Mouse (Mus musculus): ENCODE measurements around the gene Tsks. TPM values are rescaled to one million over a fixed set of nuclear protein-coding genes. Genes with fewer than 3 reads are reported as not detected.

The Tsks gene
- total RNA-seq, 2 experiments from 2014 or later, result not detected

DNA sequence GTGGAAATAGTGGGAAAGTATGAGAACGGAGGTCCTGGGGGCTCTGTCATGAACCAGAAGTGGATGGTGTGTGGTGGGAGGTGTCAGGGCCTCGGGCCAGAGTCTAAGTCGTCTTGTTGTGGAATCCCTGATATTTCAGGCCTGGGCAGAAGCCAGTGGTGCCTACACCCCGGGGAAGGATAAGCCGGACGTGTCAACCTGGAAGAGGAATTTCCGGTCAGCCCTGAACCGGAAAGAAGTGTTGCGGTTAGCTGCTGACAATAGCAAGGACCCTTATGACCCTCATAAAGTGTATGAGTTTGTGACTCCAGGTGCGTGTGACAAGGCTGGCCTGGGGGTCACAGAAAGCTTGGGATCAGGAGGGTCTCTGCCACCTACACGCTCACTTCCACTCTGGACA is 56.7 kb downstream of the Tsks start:
- no peak for ATAC-seq (replicated peaks; ENCODE audit: low FRiP score, poor library complexity, severe bottlenecking)

DNA sequence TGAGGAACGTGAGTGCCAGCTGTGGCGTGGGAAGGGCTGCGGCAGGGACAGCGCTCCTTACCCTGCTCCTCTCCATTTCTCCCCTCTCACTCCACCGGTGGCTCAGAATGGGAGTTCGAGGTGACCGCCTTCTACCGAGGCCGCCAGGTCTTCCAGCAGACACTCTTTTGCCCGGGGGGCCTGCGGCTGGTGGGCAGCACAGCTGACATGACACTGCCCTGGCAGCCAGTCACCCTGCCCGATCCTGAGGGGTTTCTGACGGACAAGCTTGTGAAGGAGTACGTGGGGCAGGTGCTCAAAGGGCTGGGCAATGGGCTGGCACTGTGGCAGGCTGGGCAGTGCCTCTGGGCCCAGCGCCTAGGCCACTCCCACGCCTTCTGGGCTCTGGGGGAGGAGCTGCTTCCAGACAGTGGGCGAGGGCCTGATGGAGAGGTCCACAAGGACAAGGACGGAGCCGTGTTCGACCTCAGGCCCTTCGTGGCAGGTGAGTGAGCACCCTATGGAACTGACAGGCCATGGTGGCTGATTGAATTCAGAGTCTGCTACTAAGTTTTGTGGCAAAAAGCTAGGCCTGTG is 57.6 kb downstream of the Tsks start:
- no peak for ATAC-seq (replicated peaks; ENCODE audit: low FRiP score, poor library complexity, severe bottlenecking)

DNA sequence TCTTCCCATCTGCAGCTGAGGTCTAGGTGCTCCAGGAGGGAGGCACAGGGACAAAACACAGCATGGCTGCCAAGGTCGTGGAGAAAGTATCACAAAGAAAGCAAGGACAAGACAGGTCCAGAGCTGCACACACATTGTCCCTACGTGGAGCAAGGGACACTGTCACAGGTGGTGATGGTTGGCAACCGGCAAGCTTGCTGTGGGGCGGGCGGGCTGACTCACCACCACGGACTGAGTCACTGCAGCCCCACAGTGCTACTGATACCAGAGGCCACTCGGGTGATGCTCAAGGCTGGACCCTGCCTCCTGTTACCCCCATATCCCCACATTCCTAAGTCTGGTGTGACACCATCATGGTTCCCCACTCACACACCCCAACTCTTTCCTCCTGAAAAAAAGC is 59.4 kb downstream of the Tsks start:
- no peak for ATAC-seq (replicated peaks; ENCODE audit: low FRiP score, poor library complexity, severe bottlenecking)

DNA sequence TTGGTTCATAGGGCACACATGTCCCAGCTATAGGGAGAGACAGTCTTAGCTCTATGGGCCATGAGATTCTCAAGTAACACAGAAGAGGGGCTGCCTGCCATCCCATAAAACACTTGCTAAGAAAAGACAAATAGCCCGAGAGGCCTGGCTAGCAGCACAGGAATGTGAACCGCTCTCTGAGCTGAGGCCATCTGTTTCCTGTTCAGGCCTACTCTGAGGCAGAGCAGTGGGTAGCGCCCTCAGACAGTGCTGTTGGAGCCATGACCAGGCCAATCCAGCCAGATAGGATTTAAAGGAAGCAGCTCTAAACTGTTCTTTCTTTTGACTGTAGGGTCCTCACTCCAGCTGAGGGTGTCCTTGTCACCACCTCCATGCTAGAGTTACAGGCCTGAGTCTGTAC is 61.5 kb downstream of the Tsks start:
- ATAC-seq (replicated peaks; ENCODE audit: low FRiP score, poor library complexity, severe bottlenecking), result no peak

DNA sequence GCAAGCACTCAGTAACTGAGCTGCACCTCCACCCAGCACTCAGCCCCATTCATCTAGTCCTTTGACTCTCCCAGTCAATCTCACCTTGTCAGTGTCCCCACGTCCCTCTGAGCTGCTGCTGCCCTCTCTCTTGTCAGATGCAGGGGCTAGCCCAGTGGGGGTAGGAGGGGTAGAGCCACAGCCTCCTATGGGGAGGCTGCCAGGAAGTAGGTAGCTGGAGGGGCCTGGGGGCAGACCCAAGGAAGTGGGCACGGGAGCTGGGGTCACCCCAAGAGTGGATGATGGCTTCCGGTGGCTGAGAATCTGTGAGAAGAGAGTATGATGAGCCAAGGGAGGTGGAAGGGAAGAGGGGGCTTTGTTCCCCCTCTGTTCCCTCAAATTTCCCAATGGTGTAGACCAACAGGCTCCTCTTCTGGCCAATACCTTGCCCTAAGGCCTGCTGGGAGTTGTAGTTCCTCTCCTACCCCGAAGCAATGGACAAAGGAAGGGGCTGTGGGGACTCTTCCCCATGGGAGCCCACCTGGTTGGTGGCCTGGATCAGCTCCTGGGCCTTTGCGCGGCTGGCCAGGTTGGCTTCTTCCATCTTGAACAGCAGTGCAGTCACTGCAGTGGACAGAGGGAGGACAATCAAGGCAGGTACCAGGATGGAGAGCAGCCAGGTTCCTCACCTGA is 62.5 kb downstream of the Tsks start:
- no peak for ATAC-seq (replicated peaks; ENCODE audit: low FRiP score, poor library complexity, severe bottlenecking)

DNA sequence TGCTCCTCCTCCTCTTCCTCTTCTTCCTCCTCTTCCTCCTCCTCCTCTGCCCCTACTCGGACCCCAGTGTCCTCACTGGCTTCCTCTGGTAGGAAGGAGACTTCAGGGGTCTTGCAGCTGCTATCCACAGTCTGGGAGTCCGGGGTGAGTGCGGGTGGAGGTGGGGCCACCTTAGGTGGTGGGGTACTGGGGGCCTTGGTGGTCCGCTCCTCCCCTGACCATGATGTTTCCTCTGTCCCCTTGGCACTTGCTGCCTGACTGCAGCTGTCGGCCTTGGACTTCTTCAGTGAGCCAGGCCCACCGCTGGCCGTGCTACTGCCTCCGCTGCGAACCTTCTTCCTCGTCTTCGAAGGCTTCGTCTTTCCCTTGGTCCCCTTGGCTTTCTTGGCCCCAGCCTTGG is 63.5 kb downstream of the Tsks start:
- no peak for ATAC-seq (replicated peaks; ENCODE audit: low FRiP score, poor library complexity, severe bottlenecking)

DNA sequence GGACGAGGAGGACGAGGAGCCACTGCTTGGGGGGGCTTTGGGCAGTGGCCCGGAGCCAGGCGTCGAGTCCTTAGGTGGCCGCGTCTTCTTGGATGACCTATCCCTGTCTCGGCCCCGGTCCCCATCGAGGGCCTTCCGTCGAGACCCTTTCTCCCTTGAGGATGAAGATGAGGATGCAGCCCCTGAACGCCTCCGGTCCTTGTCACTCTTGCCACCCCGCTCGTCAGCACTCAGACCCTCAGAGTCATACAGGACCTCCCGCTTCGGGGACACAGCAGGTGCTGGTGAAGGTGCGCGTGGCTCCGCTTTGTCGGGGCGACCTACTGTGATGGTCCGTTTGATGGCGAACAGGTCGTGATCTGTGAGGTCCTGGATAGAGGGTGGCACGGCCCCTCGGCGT is 64.1 kb downstream of the Tsks start:
- no peak for ATAC-seq (replicated peaks; ENCODE audit: low FRiP score, poor library complexity, severe bottlenecking)

Other genes starting within 250 kb of the Tsks start
Only the 30 nearest of the 33 such genes appear.
- 36.0 and 58.7 TPM in 2 replicates for gene Vrk3, start 194.8 kb upstream of the Tsks start, total RNA-seq (2015; ENCODE audit: low replicate concordance)
- gene Vrk3, start 194.8 kb upstream of the Tsks start, total RNA-seq (2017; ENCODE audit: low replicate concordance), result 23.4 and 41.2 TPM in 2 replicates
- gene Zfp473, start 192.2 kb upstream of the Tsks start, total RNA-seq (2015; ENCODE audit: low replicate concordance), result 1.1 and 4.6 TPM in 2 replicates
- 3.3 and 11.9 TPM in 2 replicates for gene Zfp473, start 192.2 kb upstream of the Tsks start, total RNA-seq (2017; ENCODE audit: low replicate concordance)
- gene Nup62, start 127.1 kb upstream of the Tsks start, total RNA-seq (2015; ENCODE audit: low replicate concordance), result 11.7 and 23.4 TPM in 2 replicates
- 37.4 and 39.4 TPM in 2 replicates for gene Nup62, start 127.1 kb upstream of the Tsks start, total RNA-seq (2017; ENCODE audit: low replicate concordance)
- gene Il4i1, start 126.8 kb upstream of the Tsks start, total RNA-seq (2015; ENCODE audit: low replicate concordance), result 0.72 and 2.1 TPM in 2 replicates
- 2.6 and 3.1 TPM in 2 replicates for gene Il4i1, start 126.8 kb upstream of the Tsks start, total RNA-seq (2017; ENCODE audit: low replicate concordance)
- 3.4 TPM in 1 of 2 replicates, not detected in the other for gene Atf5, start 126.5 kb upstream of the Tsks start, total RNA-seq (2015; ENCODE audit: low replicate concordance)
- 2.1 and 2.8 TPM in 2 replicates for gene Atf5, start 126.5 kb upstream of the Tsks start, total RNA-seq (2017; ENCODE audit: low replicate concordance)
- gene Akt1s1, start 94.2 kb upstream of the Tsks start, total RNA-seq (2015; ENCODE audit: low replicate concordance), result 1.8 and 3.8 TPM in 2 replicates
- gene Akt1s1, start 94.2 kb upstream of the Tsks start, total RNA-seq (2017; ENCODE audit: low replicate concordance), result 3.7 and 27.8 TPM in 2 replicates
- gene Tbc1d17, start 94.1 kb upstream of the Tsks start, total RNA-seq (2015; ENCODE audit: low replicate concordance), result 6.8 and 58.3 TPM in 2 replicates
- 18.0 and 35.8 TPM in 2 replicates for gene Tbc1d17, start 94.1 kb upstream of the Tsks start, total RNA-seq (2017; ENCODE audit: low replicate concordance)
- gene Pnkp, start 86.1 kb upstream of the Tsks start, total RNA-seq (2015; ENCODE audit: low replicate concordance), result 29.6 and 36.0 TPM in 2 replicates
- gene Pnkp, start 86.1 kb upstream of the Tsks start, total RNA-seq (2017; ENCODE audit: low replicate concordance), result 30.9 and 58.2 TPM in 2 replicates
- gene Ptov1, start 73.4 kb upstream of the Tsks start, total RNA-seq (2015; ENCODE audit: low replicate concordance), result 16.9 and 18.4 TPM in 2 replicates
- gene Ptov1, start 73.4 kb upstream of the Tsks start, total RNA-seq (2017; ENCODE audit: low replicate concordance), result 1.8 and 4.8 TPM in 2 replicates
- gene Med25, start 50.5 kb upstream of the Tsks start, total RNA-seq (2015; ENCODE audit: low replicate concordance), result 10.1 and 18.0 TPM in 2 replicates
- gene Med25, start 50.5 kb upstream of the Tsks start, total RNA-seq (2017; ENCODE audit: low replicate concordance), result 8.0 and 11.3 TPM in 2 replicates
- gene Fuz, start 47.1 kb upstream of the Tsks start, total RNA-seq (2015; ENCODE audit: low replicate concordance), result 2.5 and 6.5 TPM in 2 replicates
- gene Fuz, start 47.1 kb upstream of the Tsks start, total RNA-seq (2017; ENCODE audit: low replicate concordance), result 4.5 and 6.7 TPM in 2 replicates
- 93.0 and 93.9 TPM in 2 replicates for gene Ap2a1, start 13.7 kb upstream of the Tsks start, total RNA-seq (2015; ENCODE audit: low replicate concordance)
- gene Ap2a1, start 13.7 kb upstream of the Tsks start, total RNA-seq (2017; ENCODE audit: low replicate concordance), result 46.2 and 74.2 TPM in 2 replicates
- 1.1 TPM in 1 of 2 replicates, not detected in the other for gene Cpt1c, start 31.6 kb downstream of the Tsks start, total RNA-seq (2015; ENCODE audit: low replicate concordance)
- gene Cpt1c, start 31.6 kb downstream of the Tsks start, total RNA-seq (2017; ENCODE audit: low replicate concordance), result 1.7 TPM in 1 of 2 replicates, not detected in the other
- 17.3 and 28.9 TPM in 2 replicates for gene Prmt1, start 43.4 kb downstream of the Tsks start, total RNA-seq (2015; ENCODE audit: low replicate concordance)
- 2.3 and 25.4 TPM in 2 replicates for gene Prmt1, start 43.4 kb downstream of the Tsks start, total RNA-seq (2017; ENCODE audit: low replicate concordance)
- gene Irf3, start 54.4 kb downstream of the Tsks start, total RNA-seq (2015; ENCODE audit: low replicate concordance), result 50.7 and 80.7 TPM in 2 replicates
- gene Irf3, start 54.4 kb downstream of the Tsks start, total RNA-seq (2017; ENCODE audit: low replicate concordance), result 44.2 and 62.0 TPM in 2 replicates
- gene Bcl2l12, start 55.5 kb downstream of the Tsks start, total RNA-seq (2015; ENCODE audit: low replicate concordance), result 6.3 and 10.1 TPM in 2 replicates
- gene Bcl2l12, start 55.5 kb downstream of the Tsks start, total RNA-seq (2017; ENCODE audit: low replicate concordance), result 3.6 and 8.7 TPM in 2 replicates
- gene Scaf1, start 73.2 kb downstream of the Tsks start, total RNA-seq (2015; ENCODE audit: low replicate concordance), result 20.9 and 30.2 TPM in 2 replicates
- gene Scaf1, start 73.2 kb downstream of the Tsks start, total RNA-seq (2017; ENCODE audit: low replicate concordance), result 15.8 and 31.6 TPM in 2 replicates
- gene Rras, start 74.8 kb downstream of the Tsks start, total RNA-seq (2015; ENCODE audit: low replicate concordance), result 15.9 and 24.1 TPM in 2 replicates
- 0.90 TPM in 1 of 2 replicates, not detected in the other for gene Rras, start 74.8 kb downstream of the Tsks start, total RNA-seq (2017; ENCODE audit: low replicate concordance)
- 3.6 and 6.7 TPM in 2 replicates for gene Prr12, start 109.7 kb downstream of the Tsks start, total RNA-seq (2015; ENCODE audit: low replicate concordance)
- 0.13 and 0.23 TPM in 2 replicates for gene Prr12, start 109.7 kb downstream of the Tsks start, total RNA-seq (2017; ENCODE audit: low replicate concordance)
- 24.5 and 30.6 TPM in 2 replicates for gene Nosip, start 119.2 kb downstream of the Tsks start, total RNA-seq (2015; ENCODE audit: low replicate concordance)
- 32.7 and 54.0 TPM in 2 replicates for gene Nosip, start 119.2 kb downstream of the Tsks start, total RNA-seq (2017; ENCODE audit: low replicate concordance)
- 2.9 and 8.8 TPM in 2 replicates for gene Prrg2, start 119.5 kb downstream of the Tsks start, total RNA-seq (2015; ENCODE audit: low replicate concordance)
- gene Prrg2, start 119.5 kb downstream of the Tsks start, total RNA-seq (2017; ENCODE audit: low replicate concordance), result 0.91 and 6.8 TPM in 2 replicates
- gene Rcn3, start 149.0 kb downstream of the Tsks start, total RNA-seq (2015; ENCODE audit: low replicate concordance), result 1.1 and 8.8 TPM in 2 replicates
- gene Rcn3, start 149.0 kb downstream of the Tsks start, total RNA-seq (2017; ENCODE audit: low replicate concordance), result 1.9 and 4.0 TPM in 2 replicates
- gene Fcgrt, start 160.6 kb downstream of the Tsks start, total RNA-seq (2015; ENCODE audit: low replicate concordance), result 10.5 TPM in 2 replicates
- gene Fcgrt, start 160.6 kb downstream of the Tsks start, total RNA-seq (2017; ENCODE audit: low replicate concordance), result 8.3 and 9.7 TPM in 2 replicates
- 694 and 736 TPM in 2 replicates for gene Rps11, start 181.2 kb downstream of the Tsks start, total RNA-seq (2015; ENCODE audit: low replicate concordance)
- 189 and 313 TPM in 2 replicates for gene Rps11, start 181.2 kb downstream of the Tsks start, total RNA-seq (2017; ENCODE audit: low replicate concordance)
- 918 and 1,040 TPM in 2 replicates for gene Rpl13a, start 185.6 kb downstream of the Tsks start, total RNA-seq (2015; ENCODE audit: low replicate concordance)
- gene Rpl13a, start 185.6 kb downstream of the Tsks start, total RNA-seq (2017; ENCODE audit: low replicate concordance), result 765 and 800 TPM in 2 replicates
- not detected in 2 replicates for gene Gm45713, start 193.0 kb downstream of the Tsks start, total RNA-seq (2015; ENCODE audit: low replicate concordance)
- gene Gm45713, start 193.0 kb downstream of the Tsks start, total RNA-seq (2017; ENCODE audit: low replicate concordance), result 0.98 and 2.3 TPM in 2 replicates
- gene Flt3l, start 193.2 kb downstream of the Tsks start, total RNA-seq (2015; ENCODE audit: low replicate concordance), result 3.6 and 17.2 TPM in 2 replicates
- gene Flt3l, start 193.2 kb downstream of the Tsks start, total RNA-seq (2017; ENCODE audit: low replicate concordance), result 0.23 and 4.5 TPM in 2 replicates
- 58.7 and 96.4 TPM in 2 replicates for gene Pih1d1, start 211.1 kb downstream of the Tsks start, total RNA-seq (2015; ENCODE audit: low replicate concordance)
- 6.8 and 8.7 TPM in 2 replicates for gene Pih1d1, start 211.1 kb downstream of the Tsks start, total RNA-seq (2017; ENCODE audit: low replicate concordance)
- gene Aldh16a1, start 211.4 kb downstream of the Tsks start, total RNA-seq (2015; ENCODE audit: low replicate concordance), result 24.5 and 29.3 TPM in 2 replicates
- 12.4 and 14.1 TPM in 2 replicates for gene Aldh16a1, start 211.4 kb downstream of the Tsks start, total RNA-seq (2017; ENCODE audit: low replicate concordance)
- gene Slc17a7, start 220.7 kb downstream of the Tsks start, total RNA-seq (2015; ENCODE audit: low replicate concordance), result not detected in 2 replicates
- gene Slc17a7, start 220.7 kb downstream of the Tsks start, total RNA-seq (2017; ENCODE audit: low replicate concordance), result not detected in 2 replicates